Mouse (Mus musculus) kidney, embryonic 16.5 days (tissue): ENCODE data around the gene Crtc1. TPM values are rescaled to one million over a fixed set of nuclear protein-coding genes. Genes with fewer than 3 reads are reported as not detected.
A peak's percentile ranks its signal among the peaks of the same experiment; 100 is the strongest.

Experiments used
- ATAC-seq: fragments of 200-750 bp; cut with Nextera tagmentation; 2 replicates; pipeline ENCODE4 v1.8.0; 2017; ENCODE audit warnings: moderate TSS enrichment; ENCODE audit not compliant: low FRiP score, low TSS enrichment
- H3K27ac ChIP-seq: fragments of 300-500 bp; sonication (generic); 2 replicates; pipeline ENCODE4 v1.5.1; 2014; ENCODE audit warnings: low read length
- H3K27me3 ChIP-seq: fragments of 300-500 bp; sonication (generic); 2 replicates; pipeline ENCODE4 v1.6.1; 2014; ENCODE audit warnings: low read length, control low read depth, mixed read lengths; ENCODE audit not compliant: insufficient read depth
- H3K36me3 ChIP-seq: fragments of 300-500 bp; sonication (generic); 2 replicates; pipeline ENCODE4 v1.6.1; 2014; ENCODE audit warnings: low read length, control low read depth, mixed read lengths; ENCODE audit not compliant: insufficient read depth
- H3K4me1 ChIP-seq: fragments of 300-500 bp; sonication (generic); 2 replicates; pipeline ENCODE4 v1.6.1; 2014; ENCODE audit warnings: low read length, control low read depth, mixed read lengths; ENCODE audit not compliant: insufficient read depth
- H3K4me2 ChIP-seq: fragments of 300-500 bp; sonication (generic); replicated peaks from 2 replicates; pipeline ENCODE4 v1.6.1; 2014; ENCODE audit warnings: low read depth, low read length
- H3K4me3 ChIP-seq: fragments of 300-500 bp; sonication (generic); 2 replicates; pipeline ENCODE4 v1.5.1; 2014; ENCODE audit warnings: mild to moderate bottlenecking, low read length
- H3K9ac ChIP-seq: fragments of 300-500 bp; sonication (generic); replicated peaks from 2 replicates; pipeline ENCODE4 v1.6.1; 2014; ENCODE audit warnings: low read length
- H3K9me3 ChIP-seq: fragments of 300-500 bp; sonication (generic); 2 replicates; pipeline ENCODE4 v1.6.1; 2016; ENCODE audit warnings: low read length, control low read depth
- WGBS: fragments of 180-500 bp; shearing (Covaris S2); extraction: QIAGEN DNeasy Blood & Tissue Kit; methylation state at CpG from one replicate; pipeline ENCODE4 v1.1.7; 2014; 5-methylcytosine and 5-hydroxymethylcytosine counted together
- polyA plus RNA-seq: library from polyadenylated mRNA; unstranded; fragments of >200 nt; fragmentation: Nextera tagmentation; extraction: Ambion mirVana; gene quantifications from 2 replicates; pipeline ENCODE4 v1.2.1, GENCODE M21; 2015

Gene Crtc1
- polyA plus RNA-seq, 1 experiment from 2014 or later = 19.9 TPM

DNA sequence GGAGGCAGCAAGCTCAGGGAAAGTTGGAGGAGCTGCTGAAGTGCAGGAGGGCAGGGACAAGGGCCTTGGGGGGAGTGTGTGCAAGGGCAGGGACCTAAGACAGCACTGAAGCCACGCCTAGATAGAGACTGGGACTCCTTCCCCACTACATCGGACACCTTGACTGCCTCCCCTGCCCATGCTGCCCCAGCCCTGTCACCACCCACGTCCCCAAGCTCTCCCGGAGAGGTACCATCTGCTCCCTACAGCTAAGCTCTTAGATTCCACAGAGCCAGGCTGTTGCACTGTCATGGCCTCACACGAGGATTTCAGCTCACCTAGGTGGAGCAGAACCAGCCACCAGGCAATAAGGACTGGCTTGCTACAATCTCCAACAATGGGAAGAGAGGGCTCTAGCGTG is 22.4 kb downstream of the Crtc1 start:
- Histone ChIP-seq H3K4me3 (no peak overlapping the region), H3K9me3 (no peaks in the 10 kb centered on the region), H3K4me2 (no peak overlapping the region), H3K36me3 (peaks cover 4% of the 10 kb centered on the region; the same call in 1 of the 2 replicates), H3K4me1 (peaks cover 16% of the 10 kb centered on the region; the same call in 1 of the 2 replicates), H3K27ac (no peak overlapping the region), H3K27me3 (no peaks in the 10 kb centered on the region), H3K9ac (no peak overlapping the region; the same call in 1 of the 2 replicates)
- WGBS = 52% methylated on average over 6 of the region's 6 CpGs
- no peak for ATAC-seq

DNA sequence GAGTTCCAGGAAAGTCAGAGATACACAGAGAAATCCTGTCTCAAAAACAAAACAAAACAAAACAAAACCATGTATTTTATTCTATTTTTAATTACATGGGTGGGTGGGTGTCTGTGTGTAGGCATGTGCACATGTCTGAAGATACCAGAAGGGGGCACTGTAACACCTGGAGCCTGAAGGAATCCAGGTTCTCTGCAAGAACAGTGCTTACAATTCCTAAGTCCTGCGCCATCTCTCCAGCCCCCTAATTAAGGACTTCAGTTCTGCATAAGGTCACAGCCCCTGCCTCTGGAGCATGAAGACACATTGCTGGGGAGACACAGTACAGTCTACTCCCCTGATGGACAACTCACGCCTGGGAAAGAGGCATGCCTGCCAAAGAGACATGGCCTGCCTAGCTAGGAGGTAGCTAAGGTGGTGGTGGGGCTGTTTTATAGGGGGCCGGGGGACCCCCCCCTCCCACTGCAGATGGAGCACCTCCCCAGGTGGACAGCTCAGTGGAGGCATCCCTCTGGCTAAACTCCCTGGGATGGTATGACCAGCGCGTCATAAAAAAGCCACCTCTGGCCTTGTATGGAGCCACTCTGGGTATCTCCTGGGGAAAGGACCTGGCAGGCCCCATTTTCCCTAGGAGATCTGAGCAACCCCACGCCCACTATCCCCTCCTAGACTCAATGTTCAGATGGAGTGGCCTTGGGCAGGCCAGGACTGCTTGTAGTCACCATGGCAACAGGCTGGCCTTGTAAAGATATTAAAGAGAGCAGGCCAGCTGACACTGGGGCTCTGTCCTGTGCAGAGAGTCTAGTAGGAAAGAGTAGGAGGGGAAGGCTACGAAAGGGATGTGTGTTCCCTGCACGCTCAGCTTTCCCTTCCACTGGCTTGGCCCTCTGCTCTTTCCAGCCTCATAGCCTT is 23.6 kb downstream of the Crtc1 start:
- H3K4me2 ChIP-seq = no peak overlapping the region
- 0 out of 2 replicates have a peak, but pooled peaks have one; percentile 32 for ATAC-seq
- no peaks in the 10 kb centered on the region for H3K9me3 ChIP-seq
- H3K36me3 ChIP-seq = peaks cover 4% of the 10 kb centered on the region; the same call in 1 of the 2 replicates
- H3K4me3 ChIP-seq = no peak overlapping the region
- 70% methylated on average over 8 of the region's 8 CpGs for WGBS
- H3K27me3 ChIP-seq = no peaks in the 10 kb centered on the region
- H3K4me1 ChIP-seq = peaks cover 13% of the 10 kb centered on the region; the same call in 1 of the 2 replicates
- H3K9ac ChIP-seq = no peak overlapping the region
- H3K27ac ChIP-seq = no peak overlapping the region

DNA sequence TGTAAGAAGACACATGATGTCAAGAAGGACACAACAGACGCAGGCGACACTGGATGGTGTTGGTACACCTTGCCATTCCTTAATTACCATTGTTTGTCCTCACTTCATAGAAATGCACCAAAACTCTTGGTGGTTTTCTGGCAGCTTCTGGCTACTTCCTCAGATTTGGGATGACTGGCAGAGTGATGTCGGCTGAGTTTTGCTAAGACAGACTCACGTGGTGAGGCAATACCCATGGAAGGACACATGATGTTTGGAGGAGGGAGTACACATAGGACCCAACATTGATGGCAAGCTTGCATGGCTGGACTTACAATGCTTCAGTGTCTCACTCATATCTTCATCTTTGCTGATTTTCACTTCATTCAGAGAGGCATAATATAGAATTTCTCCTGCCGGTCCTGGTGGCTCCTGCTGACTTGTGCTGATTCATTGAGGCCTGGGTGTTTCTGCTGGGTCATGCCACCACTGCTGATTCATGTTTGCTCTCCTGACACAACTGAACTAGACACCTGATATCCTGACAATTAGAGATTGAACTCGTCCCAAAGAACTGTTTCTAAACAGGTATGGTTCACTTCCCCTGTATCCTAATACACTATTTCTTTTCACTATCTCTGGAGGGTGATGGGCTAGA is 25.0 kb downstream of the Crtc1 start:
- Histone ChIP-seq H3K36me3 (peaks cover 4% of the 10 kb centered on the region; the same call in 1 of the 2 replicates), H3K4me1 (peaks cover 16% of the 10 kb centered on the region), H3K27ac (no peak overlapping the region), H3K27me3 (no peaks in the 10 kb centered on the region), H3K4me2 (no peak overlapping the region), H3K4me3 (no peak overlapping the region), H3K9ac (no peak overlapping the region), H3K9me3 (no peaks in the 10 kb centered on the region)
- no peak for ATAC-seq
- WGBS = 84% methylated on average over 6 of the region's 6 CpGs

DNA sequence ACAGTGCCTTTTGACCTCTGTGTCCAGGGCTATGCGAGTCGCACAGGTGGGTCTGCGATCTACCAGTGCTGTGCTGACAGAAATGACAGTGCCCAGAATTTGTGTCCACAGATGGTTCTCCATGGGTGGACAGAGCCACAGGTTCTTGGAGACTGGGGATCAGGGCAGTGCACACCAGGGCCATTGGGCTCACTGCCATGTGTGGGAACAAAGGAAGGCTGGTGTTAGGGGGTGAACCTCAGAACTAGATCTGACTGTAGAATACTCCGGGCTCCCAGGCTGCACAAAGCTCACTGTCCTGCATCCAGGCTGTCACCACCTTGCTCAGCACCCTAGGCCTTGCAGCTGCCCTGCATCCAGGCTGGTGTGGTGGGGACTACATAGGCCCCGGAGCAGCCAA is 29.1 kb downstream of the Crtc1 start:
- Histone ChIP-seq H3K9ac (no peak overlapping the region), H3K4me2 (no peak overlapping the region), H3K4me1 (peaks cover 44% of the 10 kb centered on the region), H3K27ac (no peak overlapping the region), H3K9me3 (no peaks in the 10 kb centered on the region), H3K27me3 (no peaks in the 10 kb centered on the region), H3K4me3 (no peak overlapping the region), H3K36me3 (peaks cover 4% of the 10 kb centered on the region; the same call in 1 of the 2 replicates)
- ATAC-seq = no peak
- WGBS = 91% methylated on average over 5 of the region's 5 CpGs

DNA sequence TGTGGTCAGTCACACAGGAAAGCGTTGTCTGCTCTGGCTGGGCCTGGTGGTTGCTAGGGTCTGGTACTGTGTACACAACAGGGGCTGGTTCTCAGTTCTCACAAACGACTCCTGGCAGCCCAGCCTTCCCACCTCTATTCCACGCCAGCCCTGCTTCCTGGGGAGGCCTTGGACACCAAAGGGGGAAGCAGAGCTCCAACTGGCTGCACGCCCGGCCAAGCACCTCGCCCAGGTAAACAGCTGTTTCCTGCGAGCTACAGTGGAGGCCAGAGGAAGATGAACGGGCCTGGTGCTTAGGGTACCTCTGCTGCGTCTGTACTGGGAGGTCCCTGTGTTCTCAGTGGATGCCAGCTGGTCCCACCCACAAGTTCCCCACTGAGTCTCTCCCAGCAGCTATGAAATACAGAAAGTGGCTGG is 29.9 kb downstream of the Crtc1 start:
- 47% methylated on average over 9 of the region's 9 CpGs for WGBS
- Histone ChIP-seq H3K4me3 (no peak overlapping the region), H3K36me3 (peaks cover 4% of the 10 kb centered on the region; the same call in 1 of the 2 replicates), H3K4me1 (peaks cover 48% of the 10 kb centered on the region), H3K4me2 (no peak overlapping the region), H3K9ac (peak overlapping the region; percentile 46), H3K27ac (peak overlapping the region; percentile 53), H3K27me3 (no peaks in the 10 kb centered on the region), H3K9me3 (no peaks in the 10 kb centered on the region)
- ATAC-seq = no peak

DNA sequence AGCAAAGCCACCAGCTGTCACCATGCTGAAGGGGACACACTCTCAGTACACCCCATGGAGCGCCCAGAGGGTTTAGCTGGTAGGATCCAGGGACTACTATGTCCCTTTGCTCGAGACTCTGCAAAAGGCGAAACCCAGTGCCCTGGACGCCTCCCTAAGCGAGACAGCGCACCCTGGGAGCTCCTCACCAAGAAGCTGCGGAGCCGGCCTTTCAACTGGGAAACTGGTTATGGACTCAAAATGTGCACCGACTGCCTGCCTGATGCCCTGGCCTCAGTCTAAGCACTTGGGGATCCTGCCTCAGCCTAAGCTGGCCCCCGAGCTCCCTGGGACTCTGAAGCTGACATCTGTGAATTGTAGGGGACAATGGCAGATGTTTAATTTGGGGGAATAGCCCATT is 30.4 kb downstream of the Crtc1 start:
- H3K4me1 ChIP-seq = peaks cover 48% of the 10 kb centered on the region

DNA sequence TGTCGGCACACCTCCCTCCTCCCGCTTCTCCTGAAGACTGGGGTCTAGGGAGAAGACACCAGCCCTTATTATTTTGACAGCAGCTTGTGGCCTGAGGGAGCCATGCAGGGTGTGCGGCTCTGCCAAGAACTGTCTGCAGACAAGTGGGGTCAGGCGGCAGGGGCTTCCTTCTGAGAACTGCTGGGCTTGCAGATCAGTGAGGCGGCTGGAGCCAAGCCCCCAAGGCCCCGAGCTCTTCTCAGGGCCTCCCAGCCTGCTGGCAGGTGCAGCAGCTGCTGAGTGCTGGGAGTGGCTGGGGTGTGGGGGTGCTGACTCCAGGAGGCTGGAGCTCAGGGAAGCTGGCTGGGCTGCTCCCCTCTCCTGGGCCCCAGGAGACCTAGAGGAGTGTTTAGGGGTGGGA is 31.1 kb downstream of the Crtc1 start:
- Histone ChIP-seq H3K27ac (peak overlapping the region; percentile 53), H3K27me3 (no peaks in the 10 kb centered on the region), H3K36me3 (no peaks in the 10 kb centered on the region), H3K9ac (no peak overlapping the region), H3K4me1 (peaks cover 48% of the 10 kb centered on the region), H3K4me2 (no peak overlapping the region), H3K9me3 (no peaks in the 10 kb centered on the region), H3K4me3 (no peak overlapping the region)
- 44% methylated on average over 6 of the region's 6 CpGs for WGBS
- ATAC-seq = 0 out of 2 replicates have a peak, but pooled peaks have one; percentile 19

More for the DNA sequence above, 30.4 kb downstream of the Crtc1 start:
- H3K27ac ChIP-seq = peak overlapping the region; percentile 53
- no peak overlapping the region for H3K4me2 ChIP-seq
- H3K36me3 ChIP-seq = peaks cover 3% of the 10 kb centered on the region; the same call in 1 of the 2 replicates
- no peaks in the 10 kb centered on the region for H3K9me3 ChIP-seq
- peak overlapping the region; percentile 46 for H3K9ac ChIP-seq
- no peaks in the 10 kb centered on the region for H3K27me3 ChIP-seq
- no peak overlapping the region for H3K4me3 ChIP-seq
- WGBS = 82% methylated on average over 10 of the region's 10 CpGs
- ATAC-seq = no peak

DNA sequence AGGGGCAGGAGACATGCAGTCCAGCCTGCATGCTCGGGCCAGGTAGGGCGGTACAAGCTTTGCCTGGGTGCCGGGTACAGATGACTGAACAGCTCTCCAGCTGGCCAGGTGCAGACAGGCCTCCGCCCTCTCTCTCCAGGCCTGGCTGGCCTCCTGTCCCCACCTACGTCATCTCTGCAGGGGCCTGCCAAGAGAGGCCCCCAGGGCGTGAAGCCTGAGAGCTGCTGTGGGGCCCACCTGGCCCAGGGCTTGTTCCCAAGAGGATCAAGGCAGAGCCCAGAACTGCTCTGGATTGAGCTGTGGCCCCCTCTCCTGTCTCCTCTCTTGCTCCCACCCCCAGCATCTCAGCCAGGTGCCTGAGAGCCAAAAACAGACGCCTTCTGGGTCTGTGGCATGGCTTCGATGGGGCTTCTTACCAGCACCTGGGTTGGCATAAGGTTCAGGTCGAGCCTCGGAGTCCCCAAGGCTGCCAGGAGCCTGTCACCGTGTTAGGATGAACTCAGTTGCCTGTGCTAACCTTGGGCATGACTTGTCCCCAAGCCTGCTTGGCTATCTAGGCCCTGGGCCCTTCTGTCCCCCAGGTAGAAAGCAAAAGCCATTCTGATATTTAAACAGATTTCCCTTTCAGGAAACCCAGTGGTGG is 32.8 kb downstream of the Crtc1 start:
- Histone ChIP-seq H3K27ac (peak overlapping the region; percentile 69), H3K9me3 (no peaks in the 10 kb centered on the region), H3K9ac (0 out of 2 replicates have a peak overlapping the region, but pooled peaks have one; percentile 13), H3K36me3 (no peaks in the 10 kb centered on the region), H3K4me2 (no peak overlapping the region), H3K27me3 (no peaks in the 10 kb centered on the region), H3K4me3 (no peak overlapping the region), H3K4me1 (peaks cover 48% of the 10 kb centered on the region)
- WGBS = 61% methylated on average over 11 of the region's 11 CpGs
- peak; percentile 85 for ATAC-seq

DNA sequence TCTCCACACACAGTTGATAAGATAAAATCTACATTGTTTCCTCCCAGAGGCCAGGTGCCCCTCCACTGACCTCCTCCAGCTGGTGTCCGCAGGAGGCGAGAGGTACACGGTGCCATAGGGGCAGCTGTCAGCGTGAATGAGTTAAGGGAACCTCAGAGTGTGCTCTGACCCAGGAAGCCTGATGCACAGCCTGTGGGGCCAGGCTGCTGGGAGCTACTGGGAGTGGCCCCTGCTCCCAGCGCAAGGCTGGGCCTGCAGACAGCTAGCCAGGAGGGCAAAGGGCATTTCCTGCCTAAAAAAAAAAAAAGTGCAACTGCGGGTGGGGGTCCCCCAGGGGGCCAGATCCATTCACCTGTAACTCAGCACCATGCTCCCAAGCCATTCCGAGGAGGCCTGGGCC is 34.2 kb downstream of the Crtc1 start:
- Histone ChIP-seq H3K9ac (0 out of 2 replicates have a peak overlapping the region, but pooled peaks have one; percentile 14), H3K4me1 (peaks cover 48% of the 10 kb centered on the region), H3K4me2 (no peak overlapping the region), H3K27me3 (no peaks in the 10 kb centered on the region), H3K36me3 (no peaks in the 10 kb centered on the region; the same call in 1 of the 2 replicates), H3K27ac (0 out of 2 replicates have a peak overlapping the region, but pooled peaks have one; percentile 21), H3K9me3 (no peaks in the 10 kb centered on the region), H3K4me3 (no peak overlapping the region)
- 12% methylated on average over 7 of the region's 7 CpGs for WGBS
- ATAC-seq = 0 out of 2 replicates have a peak, but pooled peaks have one; percentile 28
